Mouse (Mus musculus) midbrain, embryonic 14.5 days (tissue): Measurements from ENCODE around the gene Atp6v1e1. TPM values are rescaled to one million over a fixed set of nuclear protein-coding genes. Genes with fewer than 3 reads are reported as not detected.
A peak's percentile ranks its signal among the peaks of the same experiment; 100 is the strongest.

Source experiments
- ATAC-seq: fragments of 200-750 bp; cut with Nextera tagmentation; 2 replicates; pipeline ENCODE4 v1.8.0; 2017; ENCODE audit warnings: moderate number of reproducible peaks, moderate library complexity; ENCODE audit not compliant: low FRiP score, low TSS enrichment
- DNase-seq: peaks from one replicate; pipeline ENCODE4 v3.0.0-alpha.2; 2015
- H3K27ac ChIP-seq: fragments of 300-500 bp; sonication (generic); replicated peaks from 2 replicates; pipeline ENCODE4 v1.5.1; 2014; ENCODE audit warnings: mild to moderate bottlenecking, low read depth, low read length, moderate library complexity
- H3K27me3 ChIP-seq: fragments of 300-500 bp; sonication (generic); 2 replicates; pipeline ENCODE4 v1.6.1; 2014; ENCODE audit warnings: low read length, control low read depth, mixed read lengths; ENCODE audit not compliant: control insufficient read depth, insufficient read depth
- H3K36me3 ChIP-seq: fragments of 300-500 bp; sonication (generic); 2 replicates; pipeline ENCODE4 v1.6.1; 2014; ENCODE audit warnings: low read length, control low read depth; ENCODE audit not compliant: control insufficient read depth, insufficient read depth
- H3K4me1 ChIP-seq: fragments of 300-500 bp; sonication (generic); 2 replicates; pipeline ENCODE4 v1.6.1; 2014; ENCODE audit warnings: mild to moderate bottlenecking, antibody characterized with exemption, low read length, control low read depth; ENCODE audit not compliant: control insufficient read depth, insufficient read depth
- H3K4me2 ChIP-seq: fragments of 300-500 bp; sonication (generic); 2 replicates; pipeline ENCODE4 v1.6.1; 2014; ENCODE audit warnings: mild to moderate bottlenecking, low read length, moderate library complexity
- H3K4me3 ChIP-seq: fragments of 300-500 bp; sonication (generic); replicated peaks from 2 replicates; pipeline ENCODE4 v1.5.1; 2014; ENCODE audit warnings: low read depth, low read length
- H3K9ac ChIP-seq: fragments of 300-500 bp; sonication (generic); replicated peaks from 2 replicates; pipeline ENCODE4 v1.6.1; 2014; ENCODE audit warnings: mild to moderate bottlenecking, low read length, moderate library complexity
- H3K9me3 ChIP-seq: fragments of 300-500 bp; sonication (generic); 2 replicates; pipeline ENCODE4 v1.6.1; 2016; ENCODE audit warnings: low read length, control low read depth, mixed read lengths; ENCODE audit not compliant: control insufficient read depth
- WGBS: fragments of 180-500 bp; shearing (Covaris S2); extraction: QIAGEN DNeasy Blood & Tissue Kit; methylation state at CpG from one replicate; pipeline ENCODE4 v1.1.7; 2014; 5-methylcytosine and 5-hydroxymethylcytosine counted together
- polyA plus RNA-seq: library from polyadenylated mRNA; unstranded; fragments of >200 nt; fragmentation: Nextera tagmentation; extraction: Ambion mirVana; gene quantifications from 2 replicates; pipeline ENCODE4 v1.2.1, GENCODE M21; 2014

Gene Atp6v1e1
- polyA plus RNA-seq, 1 experiment from 2014 or later = 263 TPM

GRCm38 (mm10) chr6:120841754-120842153 lies 19.2 kb upstream of the Atp6v1e1 start:
- ATAC-seq = no peak
- Histone ChIP-seq H3K4me2 (no peak overlapping the region), H3K9me3 (no peaks in the 10 kb centered on the region), H3K4me3 (no peak overlapping the region), H3K27me3 (no peaks in the 10 kb centered on the region), H3K4me1 (peaks cover 6% of the 10 kb centered on the region; the same call in 1 of the 2 replicates), H3K36me3 (no peaks in the 10 kb centered on the region), H3K9ac (no peak overlapping the region), H3K27ac (no peak overlapping the region)
- WGBS = 98% methylated on average over 5 of the region's 5 CpGs
- no peak for DNase-seq

GRCm38 (mm10) chr6:120840258-120840657 lies 17.7 kb upstream of the Atp6v1e1 start:
- Histone ChIP-seq H3K27me3 (no peaks in the 10 kb centered on the region), H3K4me2 (no peak overlapping the region), H3K9me3 (no peaks in the 10 kb centered on the region), H3K4me1 (peaks cover 7% of the 10 kb centered on the region; the same call in 1 of the 2 replicates), H3K9ac (no peak overlapping the region), H3K36me3 (no peaks in the 10 kb centered on the region), H3K27ac (no peak overlapping the region), H3K4me3 (no peak overlapping the region)
- DNase-seq = no peak
- no peak for ATAC-seq
- 98% methylated on average over 7 of the region's 7 CpGs for WGBS

- peak overlapping the region; percentile 86 for H3K4me3 ChIP-seq
- 63% methylated on average over 1 of the region's 1 CpGs for WGBS
- H3K9ac ChIP-seq = peak overlapping the region; percentile 85; the same call in 1 of the 2 replicates
- no peaks in the 10 kb centered on the region for H3K27me3 ChIP-seq
- DNase-seq (no peak), ATAC-seq (no peak)
- H3K4me1 ChIP-seq = peaks cover 7% of the 10 kb centered on the region; the same call in 1 of the 2 replicates
- H3K9me3 ChIP-seq = no peaks in the 10 kb centered on the region
- H3K27ac ChIP-seq = no peak overlapping the region
- no peaks in the 10 kb centered on the region for H3K36me3 ChIP-seq
- peak overlapping the region; percentile 78 for H3K4me2 ChIP-seq
These were observed 14.5 kb upstream of the Atp6v1e1 start for GRCm38 (mm10) chr6:120837152-120837530.

GRCm38 (mm10) chr6:120836389-120837151 lies 14.0 kb upstream of the Atp6v1e1 start:
- 4% methylated on average over 37 of the region's 37 CpGs for WGBS
- H3K27ac ChIP-seq = peak overlapping the region; percentile 95
- peak overlapping the region; percentile 86 for H3K4me3 ChIP-seq
- H3K4me1 ChIP-seq = peaks cover 7% of the 10 kb centered on the region; the same call in 1 of the 2 replicates
- H3K9ac ChIP-seq = peak overlapping the region; percentile 85
- H3K9me3 ChIP-seq = no peaks in the 10 kb centered on the region
- peak; percentile 83 for ATAC-seq
- H3K4me2 ChIP-seq = peak overlapping the region; percentile 78
- no peaks in the 10 kb centered on the region for H3K27me3 ChIP-seq
- no peak for DNase-seq
- no peaks in the 10 kb centered on the region for H3K36me3 ChIP-seq

DNA sequence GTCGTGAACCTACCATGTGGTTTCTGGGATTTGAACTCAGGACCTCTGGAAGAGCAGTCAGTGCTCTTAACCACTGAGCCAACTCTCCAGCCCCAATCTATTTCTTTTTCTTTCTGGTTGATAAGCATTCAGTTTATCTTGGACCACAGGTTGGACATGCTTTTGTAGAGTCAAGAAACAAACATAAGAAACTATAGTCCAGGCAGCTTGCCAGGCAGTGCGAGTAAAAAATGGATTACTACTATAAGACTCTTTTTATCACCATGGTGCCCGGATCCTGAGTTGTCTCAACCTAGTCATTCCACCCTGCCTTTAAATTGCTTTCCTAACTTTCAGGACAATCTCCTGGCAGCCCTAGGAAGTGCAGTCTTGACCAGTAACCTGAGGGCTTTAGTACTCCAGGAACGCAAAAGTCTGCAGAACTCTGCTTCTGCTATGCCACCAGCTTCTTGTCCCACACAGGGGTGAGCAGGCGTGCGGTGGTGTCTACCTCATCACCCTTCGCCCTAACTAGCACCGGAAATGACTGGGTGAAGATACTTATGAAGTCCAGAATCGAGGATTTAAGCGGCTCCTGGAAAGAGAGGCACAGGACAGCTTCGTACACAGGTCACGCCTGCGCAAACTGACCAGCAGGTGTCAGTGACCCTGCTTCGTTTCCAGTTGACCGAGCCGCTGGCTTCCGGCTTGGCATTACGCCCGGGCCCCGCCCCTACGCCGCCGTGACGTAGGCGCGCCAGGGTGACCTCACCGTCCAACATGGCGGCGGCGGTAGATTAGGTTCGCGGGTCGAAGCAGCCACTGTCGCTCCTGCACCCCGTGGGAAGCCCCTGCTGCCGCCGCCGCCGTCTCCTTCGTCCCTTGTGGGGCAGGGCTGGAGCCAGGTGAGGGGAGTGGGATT lies 13.1 kb upstream of the Atp6v1e1 start, which contains the start of gene Bcl2l13:
Gene Bcl2l13, plus strand, starts transcription at position 739 of the 901 bp plus-strand sequence.
- no peaks in the 10 kb centered on the region for H3K27me3 ChIP-seq
- peak within 1 kb of the TSS; percentile 78 for H3K4me2 ChIP-seq
- peaks cover 7% of the 10 kb centered on the region; the same call in 1 of the 2 replicates for H3K4me1 ChIP-seq
- peak; percentile 96 for ATAC-seq
- DNase-seq = peak; percentile 95
- H3K36me3 ChIP-seq = no peaks in the 10 kb centered on the region
- peak within 1 kb of the TSS; percentile 86 for H3K4me3 ChIP-seq
- H3K9me3 ChIP-seq = no peaks in the 10 kb centered on the region
- H3K9ac ChIP-seq = peak within 1 kb of the TSS; percentile 85
- WGBS = 5% methylated on average over 40 of the region's 40 CpGs
- peak within 1 kb of the TSS; percentile 95 for H3K27ac ChIP-seq

DNA sequence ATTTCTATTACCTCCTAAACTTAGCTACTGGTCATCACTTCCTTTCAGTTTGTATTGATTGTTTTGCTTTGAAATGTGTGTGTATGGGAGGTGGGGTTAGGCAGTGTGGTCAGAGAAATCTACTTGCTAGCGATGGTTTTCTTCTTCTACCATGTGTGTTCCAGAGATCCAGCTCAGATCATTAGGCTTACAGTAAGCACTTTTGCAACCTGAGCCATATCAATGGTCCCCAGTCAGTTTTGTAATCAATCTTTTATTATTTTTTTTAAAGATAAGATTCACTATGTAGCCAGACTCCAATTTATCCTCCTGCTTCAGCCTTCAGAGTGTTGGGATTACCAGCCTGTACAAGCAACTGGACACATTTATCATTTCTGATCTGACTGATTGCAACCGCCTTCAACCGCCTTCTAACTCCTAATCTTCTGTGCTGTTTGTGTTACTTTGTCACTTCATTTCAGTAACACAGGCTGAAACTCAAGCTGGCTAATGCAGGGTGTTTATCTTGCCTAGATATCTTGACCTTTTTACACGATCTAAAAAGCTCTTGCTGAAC lies 12.3 kb upstream of the Atp6v1e1 start:
- H3K4me1 ChIP-seq = peaks cover 7% of the 10 kb centered on the region; the same call in 1 of the 2 replicates
- H3K4me2 ChIP-seq = no peak overlapping the region
- no peaks in the 10 kb centered on the region for H3K9me3 ChIP-seq
- no peak overlapping the region for H3K27ac ChIP-seq
- no peaks in the 10 kb centered on the region for H3K36me3 ChIP-seq
- H3K27me3 ChIP-seq = no peaks in the 10 kb centered on the region
- H3K9ac ChIP-seq = no peak overlapping the region
- no peak overlapping the region for H3K4me3 ChIP-seq
- WGBS = 92% methylated on average over 4 of the region's 4 CpGs
- DNase-seq = no peak
- ATAC-seq = no peak

GRCm38 (mm10) chr6:120832097-120832496 lies 9.5 kb upstream of the Atp6v1e1 start:
- Histone ChIP-seq H3K4me3 (no peak overlapping the region), H3K4me2 (no peak overlapping the region), H3K27me3 (no peaks in the 10 kb centered on the region), H3K27ac (no peak overlapping the region), H3K9me3 (no peaks in the 10 kb centered on the region), H3K4me1 (peaks cover 4% of the 10 kb centered on the region; the same call in 1 of the 2 replicates), H3K36me3 (no peaks in the 10 kb centered on the region), H3K9ac (no peak overlapping the region)
- no peak for DNase-seq
- 80% methylated on average over 4 of the region's 4 CpGs for WGBS
- ATAC-seq = no peak

GRCm38 (mm10) chr6:120830866-120831608 lies 8.4 kb upstream of the Atp6v1e1 start:
- ATAC-seq (no peak), DNase-seq (no peak)
- no peaks in the 10 kb centered on the region for H3K27me3 ChIP-seq
- no peak overlapping the region for H3K4me2 ChIP-seq
- no peak overlapping the region for H3K27ac ChIP-seq
- H3K4me3 ChIP-seq = no peak overlapping the region
- no peaks in the 10 kb centered on the region for H3K4me1 ChIP-seq
- no peaks in the 10 kb centered on the region for H3K36me3 ChIP-seq
- H3K9ac ChIP-seq = no peak overlapping the region
- no peaks in the 10 kb centered on the region for H3K9me3 ChIP-seq
- 60% methylated on average over 4 of the region's 4 CpGs for WGBS
